Mouse (Mus musculus): Measurements from ENCODE around the gene Gm4216. TPM values are rescaled to one million over a fixed set of nuclear protein-coding genes. Genes with fewer than 3 reads are reported as not detected.
"Not testable (repeated sequence)": the region's sequence is repeated elsewhere in the genome, so short reads cannot be mapped to it uniquely, and the experiment has no call there.

The Gm4216 gene
- not detected for total RNA-seq (2021)
- long read RNA-seq, experiment 1 = 0 reads
- long read RNA-seq, experiment 2 = 0 reads

DNA sequence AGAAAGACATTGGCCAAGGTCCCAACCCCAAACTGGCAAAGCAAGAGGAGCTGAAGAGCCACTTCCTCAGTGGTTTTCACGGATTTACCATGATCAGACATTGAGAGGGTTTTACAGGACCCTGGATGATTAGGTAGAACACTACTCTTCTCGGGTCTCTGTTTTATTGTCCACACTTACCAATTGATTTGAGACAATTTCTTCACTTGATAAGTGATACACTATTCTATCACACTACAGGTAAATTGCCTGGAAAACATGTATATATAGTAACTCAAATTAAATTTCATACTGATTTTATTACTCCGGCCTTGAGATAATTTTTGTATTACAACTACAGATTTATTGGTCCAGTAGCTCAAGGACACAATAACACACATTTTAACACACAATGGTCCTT lies at the start of gene Gm4216:
Gene Gm4216 (minus strand): TSS at position 101 of the 400 bp plus-strand sequence.
- not testable (repeated sequence) for DNase-seq

DNA sequence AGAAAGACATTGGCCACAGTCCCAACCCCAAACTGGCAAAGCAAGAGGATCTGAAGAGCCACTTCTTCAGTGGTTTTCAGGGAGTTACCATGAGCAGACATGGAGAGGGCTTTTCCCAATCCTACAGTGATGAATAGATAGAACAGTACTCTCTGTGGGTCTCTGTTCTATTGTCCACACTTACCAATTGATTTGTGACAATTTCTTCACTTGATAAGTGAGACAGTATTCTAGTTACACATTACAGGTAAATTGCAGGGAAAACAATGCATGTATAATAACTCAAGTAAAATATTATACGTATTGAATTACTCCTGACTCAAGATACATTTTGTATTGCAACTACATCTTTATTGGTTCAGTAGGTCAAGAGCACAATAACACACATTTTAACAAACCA lies 47.6 kb upstream of the Gm4216 start, which contains the start of gene Gm8720:
Gene Gm8720 (minus strand): TSS at position 101 of the 400 bp plus-strand sequence.
- not testable (repeated sequence) for DNase-seq

DNA sequence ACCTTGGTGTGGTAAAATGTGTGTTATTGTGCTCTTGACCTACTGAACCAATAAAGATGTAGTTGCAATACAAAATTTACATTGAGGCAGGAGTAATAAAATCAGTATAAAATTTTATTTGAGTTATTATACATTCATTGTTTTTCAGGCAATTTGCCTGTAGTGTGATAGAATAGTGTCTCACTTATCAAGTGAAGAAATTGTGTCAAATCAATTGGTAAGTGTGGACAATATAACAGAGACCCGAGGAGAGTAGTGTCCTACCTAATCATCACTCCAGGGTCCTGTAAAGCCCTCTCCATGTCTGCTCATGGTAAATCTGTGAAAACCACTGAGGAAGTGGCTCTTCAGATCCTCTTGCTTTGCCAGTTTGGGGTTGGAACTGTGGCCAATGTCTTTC lies 35.5 kb upstream of the Gm4216 start, which contains the start of gene Vmn1r163:
Gene Vmn1r163 (plus strand): TSS at position 301 of the 400 bp plus-strand sequence.
- not testable (repeated sequence) for DNase-seq

DNA sequence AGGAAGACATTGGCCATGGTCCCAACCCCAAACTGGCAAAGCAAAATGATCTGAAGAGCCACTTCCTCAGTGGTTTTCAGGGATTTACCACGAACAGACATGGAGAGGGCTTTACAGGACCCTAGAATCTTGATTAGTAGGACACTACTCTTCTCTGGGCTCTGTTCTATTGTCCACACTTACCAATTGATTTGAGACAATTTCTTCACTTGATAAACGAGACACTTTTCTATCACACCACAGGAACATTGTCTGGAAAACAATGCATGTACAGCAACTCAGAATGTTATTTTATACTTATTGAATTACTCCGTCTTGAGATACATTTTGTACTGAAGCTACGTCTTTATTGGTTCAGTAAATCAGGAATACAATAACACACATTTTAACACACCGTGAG lies 35.1 kb downstream of the Gm4216 start, which contains the start of gene Gm4214:
Gene Gm4214 (minus strand): TSS at position 101 of the 400 bp plus-strand sequence.
- not testable (repeated sequence) for DNase-seq

Other genes starting within 250 kb of the Gm4216 start
- gene Vmn1r158, start 229.1 kb downstream of the Gm4216 start, total RNA-seq (2021) = not detected
- not detected for gene Vmn1r159, start 176.3 kb downstream of the Gm4216 start, total RNA-seq (2021)
- not detected for gene Vmn1r160, start 148.7 kb downstream of the Gm4216 start, total RNA-seq (2021)
- gene Gm4214, start 35.2 kb downstream of the Gm4216 start, total RNA-seq (2021) = not detected
- gene Vmn1r163, start 35.6 kb upstream of the Gm4216 start, total RNA-seq (2021) = not detected
- gene Gm8720, start 47.5 kb upstream of the Gm4216 start, total RNA-seq (2021) = not detected
- gene Gm10662, start 124.6 kb upstream of the Gm4216 start, total RNA-seq (2021) = not detected
- not detected for gene Vmn1r165, start 197.4 kb upstream of the Gm4216 start, total RNA-seq (2021)
- gene Vmn1r166, start 231.8 kb upstream of the Gm4216 start, total RNA-seq (2021) = not detected

Measured in gastrocnemius, postnatal 10 days (tissue).